Mouse (Mus musculus): ENCODE data around the gene Nras.

DNA sequence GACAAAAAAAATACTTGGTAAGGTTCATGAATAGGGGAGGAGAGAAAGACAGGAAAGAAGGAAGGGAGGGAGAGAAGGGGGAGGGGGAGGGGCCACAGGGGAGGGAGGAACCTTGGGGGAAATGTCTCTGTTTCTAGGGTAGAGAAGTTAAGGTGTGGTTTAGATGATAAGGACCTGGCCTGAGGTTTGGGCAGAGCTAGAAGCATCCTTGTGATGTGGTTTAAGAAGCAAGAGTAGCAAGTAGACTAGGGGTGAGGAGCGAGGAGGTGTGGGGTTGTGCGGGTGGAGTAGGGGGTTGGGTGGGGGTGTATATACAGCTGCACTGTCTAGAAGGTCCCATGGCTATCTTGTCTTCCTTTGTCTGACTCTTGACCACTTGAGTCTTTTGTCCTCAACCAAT lies 33.7 kb downstream of the Nras start:
- TF ChIP-seq CTCF (IDR thresholded peaks at IDR 0.05; ENCODE audit: extremely low read depth, insufficient read length, insufficient replicate concordance, low read depth, low read length) (no peak), POLR2A (IDR thresholded peaks at IDR 0.05; ENCODE audit: low read depth, low read length) (no peak)

Data from small intestine, adult 2 months (tissue).